Mouse (Mus musculus): ENCODE measurements at regions not wholly inside any gene's neighbourhood (a gene's known extent, or its start where the extent isn't known, plus 50 kb on each side); places are given as distances from the start of the nearest gene placed in this dataset.

- H3K27me3 ChIP-seq (ENCODE audit: control insufficient read depth, insufficient read depth, low read length) = no peaks in the 10 kb centered on the region
- no peak for DNase-seq
- H3K4me3 ChIP-seq (ENCODE audit: control insufficient read depth, insufficient read depth, low read length) = no peak overlapping the region
- no peak overlapping the region for H3K27ac ChIP-seq (ENCODE audit: control insufficient read depth, insufficient read depth, low read length)
- 96% methylated on average over 7 of the region's 7 CpGs for WGBS
- no peaks in the 10 kb centered on the region for H3K4me1 ChIP-seq (replicated peaks; ENCODE audit: control insufficient read depth, insufficient read depth, low read length)
- no peaks in the 10 kb centered on the region for H3K36me3 ChIP-seq (ENCODE audit: control insufficient read depth, insufficient read depth, low read length)
- TF ChIP-seq CTCF (IDR thresholded peaks at IDR 0.05; ENCODE audit: borderline replicate concordance, control insufficient read depth, extremely low read depth, insufficient read depth, low read length, poor library complexity) (no peak), POLR2A (IDR thresholded peaks at IDR 0.05; ENCODE audit: control insufficient read depth, extremely low read depth, insufficient read depth, low read length, poor library complexity) (no peak)
Measured at GRCm38 (mm10) chr5:148694352-148694751, 141.8 kb upstream of the Ubl3 start.

GRCm38 (mm10) chr5:148691486-148691885, 138.9 kb upstream of the Ubl3 start:
- no peak for TF ChIP-seq CTCF (IDR thresholded peaks at IDR 0.05; ENCODE audit: borderline replicate concordance, control insufficient read depth, extremely low read depth, insufficient read depth, low read length, poor library complexity)
- no peak for TF ChIP-seq POLR2A (IDR thresholded peaks at IDR 0.05; ENCODE audit: control insufficient read depth, extremely low read depth, insufficient read depth, low read length, poor library complexity)
- Histone ChIP-seq H3K36me3 (ENCODE audit: control insufficient read depth, insufficient read depth, low read length) (no peaks in the 10 kb centered on the region), H3K4me1 (replicated peaks; ENCODE audit: control insufficient read depth, insufficient read depth, low read length) (no peaks in the 10 kb centered on the region), H3K4me3 (ENCODE audit: control insufficient read depth, insufficient read depth, low read length) (no peak overlapping the region), H3K27me3 (ENCODE audit: control insufficient read depth, insufficient read depth, low read length) (no peaks in the 10 kb centered on the region), H3K27ac (ENCODE audit: control insufficient read depth, insufficient read depth, low read length) (no peak overlapping the region)
- WGBS = 90% methylated on average over 7 of the region's 7 CpGs
- DNase-seq = no peak

- no peaks in the 10 kb centered on the region for H3K36me3 ChIP-seq (ENCODE audit: control insufficient read depth, insufficient read depth, low read length)
- H3K4me3 ChIP-seq (ENCODE audit: control insufficient read depth, insufficient read depth, low read length) = no peak overlapping the region
- H3K4me1 ChIP-seq (replicated peaks; ENCODE audit: control insufficient read depth, insufficient read depth, low read length) = no peaks in the 10 kb centered on the region
- H3K27ac ChIP-seq (ENCODE audit: control insufficient read depth, insufficient read depth, low read length) = no peak overlapping the region
- no peaks in the 10 kb centered on the region for H3K27me3 ChIP-seq (ENCODE audit: control insufficient read depth, insufficient read depth, low read length)
- WGBS = 91% methylated on average over 8 of the region's 8 CpGs
- TF ChIP-seq POLR2A (IDR thresholded peaks at IDR 0.05; ENCODE audit: control insufficient read depth, extremely low read depth, insufficient read depth, low read length, poor library complexity) (no peak), CTCF (IDR thresholded peaks at IDR 0.05; ENCODE audit: borderline replicate concordance, control insufficient read depth, extremely low read depth, insufficient read depth, low read length, poor library complexity) (no peak)
- DNase-seq = no peak
Measured at GRCm38 (mm10) chr5:148690823-148691197, 138.2 kb upstream of the Ubl3 start.

GRCm38 (mm10) chr5:148690158-148690822, 137.7 kb upstream of the Ubl3 start:
- no peaks in the 10 kb centered on the region for H3K36me3 ChIP-seq (ENCODE audit: control insufficient read depth, insufficient read depth, low read length)
- no peaks in the 10 kb centered on the region for H3K27me3 ChIP-seq (ENCODE audit: control insufficient read depth, insufficient read depth, low read length)
- TF ChIP-seq POLR2A (IDR thresholded peaks at IDR 0.05; ENCODE audit: control insufficient read depth, extremely low read depth, insufficient read depth, low read length, poor library complexity) = no peak
- no peak for TF ChIP-seq CTCF (IDR thresholded peaks at IDR 0.05; ENCODE audit: borderline replicate concordance, control insufficient read depth, extremely low read depth, insufficient read depth, low read length, poor library complexity)
- H3K27ac ChIP-seq (ENCODE audit: control insufficient read depth, insufficient read depth, low read length) = no peak overlapping the region
- H3K4me1 ChIP-seq (replicated peaks; ENCODE audit: control insufficient read depth, insufficient read depth, low read length) = no peaks in the 10 kb centered on the region
- H3K4me3 ChIP-seq (ENCODE audit: control insufficient read depth, insufficient read depth, low read length) = no peak overlapping the region
- no peak for DNase-seq
- 90% methylated on average over 7 of the region's 7 CpGs for WGBS

- 97% methylated on average over 9 of the region's 9 CpGs for WGBS
- H3K27ac ChIP-seq (ENCODE audit: control insufficient read depth, insufficient read depth, low read length) = no peak overlapping the region
Measured at GRCm38 (mm10) chr5:148689297-148689696, 136.7 kb upstream of the Ubl3 start.

GRCm38 (mm10) chr5:148688501-148688900, 135.9 kb upstream of the Ubl3 start:
- H3K4me3 ChIP-seq (ENCODE audit: control insufficient read depth, insufficient read depth, low read length) = no peak overlapping the region
- no peaks in the 10 kb centered on the region for H3K36me3 ChIP-seq (ENCODE audit: control insufficient read depth, insufficient read depth, low read length)
- H3K27ac ChIP-seq (ENCODE audit: control insufficient read depth, insufficient read depth, low read length) = no peak overlapping the region
- no peaks in the 10 kb centered on the region for H3K4me1 ChIP-seq (replicated peaks; ENCODE audit: control insufficient read depth, insufficient read depth, low read length)
- 94% methylated on average over 8 of the region's 8 CpGs for WGBS
- TF ChIP-seq POLR2A (IDR thresholded peaks at IDR 0.05; ENCODE audit: control insufficient read depth, extremely low read depth, insufficient read depth, low read length, poor library complexity) (no peak), CTCF (IDR thresholded peaks at IDR 0.05; ENCODE audit: borderline replicate concordance, control insufficient read depth, extremely low read depth, insufficient read depth, low read length, poor library complexity) (no peak)
- H3K27me3 ChIP-seq (ENCODE audit: control insufficient read depth, insufficient read depth, low read length) = no peaks in the 10 kb centered on the region
- no peak for DNase-seq

More at GRCm38 (mm10) chr5:148689297-148689696, 136.7 kb upstream of the Ubl3 start:
- TF ChIP-seq CTCF (IDR thresholded peaks at IDR 0.05; ENCODE audit: borderline replicate concordance, control insufficient read depth, extremely low read depth, insufficient read depth, low read length, poor library complexity) = no peak
- no peak for TF ChIP-seq POLR2A (IDR thresholded peaks at IDR 0.05; ENCODE audit: control insufficient read depth, extremely low read depth, insufficient read depth, low read length, poor library complexity)
- H3K4me1 ChIP-seq (replicated peaks; ENCODE audit: control insufficient read depth, insufficient read depth, low read length) = no peaks in the 10 kb centered on the region
- no peak overlapping the region for H3K4me3 ChIP-seq (ENCODE audit: control insufficient read depth, insufficient read depth, low read length)
- H3K36me3 ChIP-seq (ENCODE audit: control insufficient read depth, insufficient read depth, low read length) = no peaks in the 10 kb centered on the region
- DNase-seq = no peak
- no peaks in the 10 kb centered on the region for H3K27me3 ChIP-seq (ENCODE audit: control insufficient read depth, insufficient read depth, low read length)

- H3K4me3 ChIP-seq (ENCODE audit: control insufficient read depth, insufficient read depth, low read length) = no peak overlapping the region
- no peaks in the 10 kb centered on the region for H3K4me1 ChIP-seq (replicated peaks; ENCODE audit: control insufficient read depth, insufficient read depth, low read length)
- DNase-seq = no peak
- WGBS = 77% methylated on average over 3 of the region's 3 CpGs
- H3K36me3 ChIP-seq (ENCODE audit: control insufficient read depth, insufficient read depth, low read length) = no peaks in the 10 kb centered on the region
- H3K27me3 ChIP-seq (ENCODE audit: control insufficient read depth, insufficient read depth, low read length) = no peaks in the 10 kb centered on the region
- no peak overlapping the region for H3K27ac ChIP-seq (ENCODE audit: control insufficient read depth, insufficient read depth, low read length)
- TF ChIP-seq POLR2A (IDR thresholded peaks at IDR 0.05; ENCODE audit: control insufficient read depth, extremely low read depth, insufficient read depth, low read length, poor library complexity) (no peak), CTCF (IDR thresholded peaks at IDR 0.05; ENCODE audit: borderline replicate concordance, control insufficient read depth, extremely low read depth, insufficient read depth, low read length, poor library complexity) (no peak)
Measured at GRCm38 (mm10) chr5:148687827-148688226, 135.2 kb upstream of the Ubl3 start.

Measured in thymus, adult 2 months (tissue).